Mouse (Mus musculus): ENCODE measurements around the gene Gm10309. TPM values are rescaled to one million over a fixed set of nuclear protein-coding genes. Genes with fewer than 3 reads are reported as not detected.

The Gm10309 gene
- polyA plus RNA-seq, 1 experiment from 2014 or later, result not detected

- no peak overlapping the region for H3K4me3 ChIP-seq (ENCODE audit: low read depth, low read length)
- no peaks in the 10 kb centered on the region for H3K36me3 ChIP-seq (ENCODE audit: control insufficient read depth, insufficient read depth)
- peak overlapping the region; percentile 7; the same call in 1 of the 2 replicates for H3K27ac ChIP-seq (ENCODE audit: low read depth, low read length)
- H3K4me2 ChIP-seq (replicated peaks; ENCODE audit: low read depth), result peak overlapping the region; percentile 21; the same call in 1 of the 2 replicates
- H3K9ac ChIP-seq (ENCODE audit: low read depth, low read length), result no peak overlapping the region
- peak; percentile 68; the same call in 1 of the 2 replicates for ATAC-seq
- peaks cover 7% of the 10 kb centered on the region; the same call in 1 of the 2 replicates for H3K4me1 ChIP-seq (replicated peaks; ENCODE audit: control insufficient read depth, insufficient read depth, low read length)
- WGBS, result 57% methylated on average over 7 of the region's 7 CpGs
- no peaks in the 10 kb centered on the region for H3K27me3 ChIP-seq (replicated peaks; ENCODE audit: control insufficient read depth, insufficient read depth, low read length)
- no peak for TF ChIP-seq CTCF (IDR thresholded peaks at IDR 0.05; ENCODE audit: low read depth)
- H3K9me3 ChIP-seq (ENCODE audit: control insufficient read depth), result no peaks in the 10 kb centered on the region
Observed at GRCm38 (mm10) chr17:86466412-86466811, 38.6 kb downstream of the Gm10309 start.

GRCm38 (mm10) chr17:86465865-86466264 lies 39.2 kb downstream of the Gm10309 start:
- H3K9me3 ChIP-seq (ENCODE audit: control insufficient read depth), result no peaks in the 10 kb centered on the region
- 49% methylated on average over 13 of the region's 13 CpGs for WGBS
- no peaks in the 10 kb centered on the region for H3K27me3 ChIP-seq (replicated peaks; ENCODE audit: control insufficient read depth, insufficient read depth, low read length)
- H3K9ac ChIP-seq (ENCODE audit: low read depth, low read length), result no peak overlapping the region
- peak; percentile 29; the same call in 1 of the 2 replicates for ATAC-seq
- H3K27ac ChIP-seq (ENCODE audit: low read depth, low read length), result 0 out of 2 replicates have a peak overlapping the region, but pooled peaks have one; percentile 7
- no peaks in the 10 kb centered on the region for H3K36me3 ChIP-seq (ENCODE audit: control insufficient read depth, insufficient read depth)
- H3K4me2 ChIP-seq (replicated peaks; ENCODE audit: low read depth), result peak overlapping the region; percentile 21; the same call in 1 of the 2 replicates
- H3K4me3 ChIP-seq (ENCODE audit: low read depth, low read length), result no peak overlapping the region
- TF ChIP-seq CTCF (IDR thresholded peaks at IDR 0.05; ENCODE audit: low read depth), result no peak
- peaks cover 7% of the 10 kb centered on the region; the same call in 1 of the 2 replicates for H3K4me1 ChIP-seq (replicated peaks; ENCODE audit: control insufficient read depth, insufficient read depth, low read length)

- no peak overlapping the region for H3K4me2 ChIP-seq (replicated peaks; ENCODE audit: low read depth)
- H3K9ac ChIP-seq (ENCODE audit: low read depth, low read length), result no peak overlapping the region
- no peak overlapping the region for H3K27ac ChIP-seq (ENCODE audit: low read depth, low read length)
- H3K27me3 ChIP-seq (replicated peaks; ENCODE audit: control insufficient read depth, insufficient read depth, low read length), result no peaks in the 10 kb centered on the region
- TF ChIP-seq CTCF (IDR thresholded peaks at IDR 0.05; ENCODE audit: low read depth), result no peak
- H3K9me3 ChIP-seq (ENCODE audit: control insufficient read depth), result no peaks in the 10 kb centered on the region
- peak; percentile 31; the same call in 1 of the 2 replicates for ATAC-seq
- H3K4me1 ChIP-seq (replicated peaks; ENCODE audit: control insufficient read depth, insufficient read depth, low read length), result peaks cover 7% of the 10 kb centered on the region; the same call in 1 of the 2 replicates
- WGBS, result 59% methylated on average over 16 of the region's 16 CpGs
- no peak overlapping the region for H3K4me3 ChIP-seq (ENCODE audit: low read depth, low read length)
- H3K36me3 ChIP-seq (ENCODE audit: control insufficient read depth, insufficient read depth), result no peaks in the 10 kb centered on the region
Observed at GRCm38 (mm10) chr17:86464689-86465363, 40.2 kb downstream of the Gm10309 start.

- Histone ChIP-seq H3K4me2 (replicated peaks; ENCODE audit: low read depth) (no peak overlapping the region), H3K27me3 (replicated peaks; ENCODE audit: control insufficient read depth, insufficient read depth, low read length) (no peaks in the 10 kb centered on the region), H3K36me3 (ENCODE audit: control insufficient read depth, insufficient read depth) (no peaks in the 10 kb centered on the region), H3K4me3 (ENCODE audit: low read depth, low read length) (no peak overlapping the region), H3K4me1 (replicated peaks; ENCODE audit: control insufficient read depth, insufficient read depth, low read length) (peaks cover 7% of the 10 kb centered on the region; the same call in 1 of the 2 replicates), H3K27ac (ENCODE audit: low read depth, low read length) (no peak overlapping the region), H3K9ac (ENCODE audit: low read depth, low read length) (no peak overlapping the region), H3K9me3 (ENCODE audit: control insufficient read depth) (no peaks in the 10 kb centered on the region)
- ATAC-seq, result no peak
- 70% methylated on average over 8 of the region's 8 CpGs for WGBS
- TF ChIP-seq CTCF (IDR thresholded peaks at IDR 0.05; ENCODE audit: low read depth), result no peak
Observed at GRCm38 (mm10) chr17:86464197-86464596, 40.8 kb downstream of the Gm10309 start.

GRCm38 (mm10) chr17:86463369-86463768 lies 41.7 kb downstream of the Gm10309 start:
- Histone ChIP-seq H3K4me1 (replicated peaks; ENCODE audit: control insufficient read depth, insufficient read depth, low read length) (peaks cover 7% of the 10 kb centered on the region; the same call in 1 of the 2 replicates), H3K4me3 (ENCODE audit: low read depth, low read length) (no peak overlapping the region), H3K36me3 (ENCODE audit: control insufficient read depth, insufficient read depth) (no peaks in the 10 kb centered on the region), H3K9me3 (ENCODE audit: control insufficient read depth) (no peaks in the 10 kb centered on the region), H3K4me2 (replicated peaks; ENCODE audit: low read depth) (no peak overlapping the region), H3K9ac (ENCODE audit: low read depth, low read length) (no peak overlapping the region), H3K27me3 (replicated peaks; ENCODE audit: control insufficient read depth, insufficient read depth, low read length) (no peaks in the 10 kb centered on the region), H3K27ac (ENCODE audit: low read depth, low read length) (no peak overlapping the region)
- 78% methylated on average over 3 of the region's 3 CpGs for WGBS
- ATAC-seq, result no peak
- no peak for TF ChIP-seq CTCF (IDR thresholded peaks at IDR 0.05; ENCODE audit: low read depth)

- H3K36me3 ChIP-seq (ENCODE audit: control insufficient read depth, insufficient read depth), result no peaks in the 10 kb centered on the region
- no peak overlapping the region for H3K27ac ChIP-seq (ENCODE audit: low read depth, low read length)
- no peaks in the 10 kb centered on the region for H3K9me3 ChIP-seq (ENCODE audit: control insufficient read depth)
- no peak overlapping the region for H3K4me3 ChIP-seq (ENCODE audit: low read depth, low read length)
- no peak for ATAC-seq
- peak; percentile 53 for TF ChIP-seq CTCF (IDR thresholded peaks at IDR 0.05; ENCODE audit: low read depth)
- WGBS, result 80% methylated on average over 17 of the region's 17 CpGs
- H3K9ac ChIP-seq (ENCODE audit: low read depth, low read length), result no peak overlapping the region
- H3K4me1 ChIP-seq (replicated peaks; ENCODE audit: control insufficient read depth, insufficient read depth, low read length), result no peaks in the 10 kb centered on the region
- no peaks in the 10 kb centered on the region for H3K27me3 ChIP-seq (replicated peaks; ENCODE audit: control insufficient read depth, insufficient read depth, low read length)
- H3K4me2 ChIP-seq (replicated peaks; ENCODE audit: low read depth), result no peak overlapping the region
Observed at GRCm38 (mm10) chr17:86460645-86461430, 44.2 kb downstream of the Gm10309 start.

Data from intestine, postnatal 0 days (tissue).